Mouse (Mus musculus): ENCODE measurements around the gene Atf6.

The Atf6 gene

GRCm38 (mm10) chr1:170771437-170772003 lies 96.1 kb downstream of the Atf6 start:
- DNase-seq (ENCODE audit: low spot score): peak; percentile 42

DNA sequence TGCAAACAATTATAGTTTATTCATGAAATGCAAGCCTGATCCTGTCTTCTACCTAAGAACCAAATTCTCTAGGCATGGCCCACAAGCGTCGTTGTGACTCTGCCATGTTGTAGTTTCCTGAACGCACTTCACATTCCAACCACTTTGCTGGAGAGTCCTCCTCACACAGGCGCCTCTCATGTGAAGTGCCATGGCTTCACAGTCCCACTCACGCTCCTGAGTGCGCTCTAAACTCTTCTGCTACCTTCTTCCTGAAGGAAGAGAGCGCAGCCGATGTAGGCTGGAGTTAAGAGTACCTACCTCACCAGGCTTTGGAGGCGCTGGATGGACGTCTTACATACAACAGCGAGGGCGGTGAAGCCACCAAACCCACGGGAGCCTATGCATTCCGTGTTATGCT lies 96.9 kb downstream of the Atf6 start:
- DNase-seq (ENCODE audit: low spot score): peak; percentile 15

- no peak for DNase-seq (ENCODE audit: low spot score)
These were observed 100.6 kb downstream of the Atf6 start for GRCm38 (mm10) chr1:170766997-170767396.

DNA sequence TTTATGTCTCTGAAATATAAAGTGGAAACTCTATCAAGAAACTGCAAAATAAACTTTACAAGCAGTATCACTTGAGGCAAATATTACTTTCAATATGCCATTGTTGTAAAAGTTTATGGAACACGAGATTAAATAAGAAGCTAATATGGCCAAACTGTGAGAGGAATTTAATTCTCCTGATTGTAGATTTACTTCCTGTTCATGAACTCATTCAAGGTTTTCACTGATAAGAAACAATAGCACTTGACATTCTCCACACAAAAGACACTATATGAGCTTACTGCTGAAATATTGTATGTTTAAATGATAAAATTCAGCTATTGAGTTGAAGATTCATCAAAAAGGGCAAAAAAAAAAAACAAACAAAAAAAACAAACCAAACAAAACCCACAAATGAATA lies 102.8 kb downstream of the Atf6 start:
- DNase-seq (ENCODE audit: low spot score): no peak

GRCm38 (mm10) chr1:170761634-170762033 lies 105.9 kb downstream of the Atf6 start:
- DNase-seq (ENCODE audit: low spot score): no peak

- DNase-seq (ENCODE audit: low spot score): no peak
These were observed 114.0 kb downstream of the Atf6 start for GRCm38 (mm10) chr1:170753597-170753996.

DNA sequence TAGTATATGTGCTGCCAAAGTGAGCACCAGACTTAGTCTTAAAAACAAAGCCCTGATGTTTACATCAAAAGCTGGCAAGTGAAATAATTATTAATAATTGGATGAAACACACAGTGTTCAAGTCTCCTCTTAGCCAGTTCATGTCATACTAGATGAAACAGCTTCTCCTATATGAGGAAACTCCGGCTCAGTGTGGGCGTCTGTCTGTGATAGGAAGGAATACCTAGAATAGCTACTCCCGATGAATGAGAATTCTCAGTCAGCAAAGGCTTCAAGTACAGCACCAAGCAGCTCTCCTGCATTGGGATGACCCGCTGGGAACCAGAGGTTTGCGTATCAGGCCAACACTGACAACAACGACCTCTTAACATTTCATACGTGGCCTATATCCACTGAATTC lies 115.8 kb downstream of the Atf6 start:
- no peak for DNase-seq (ENCODE audit: low spot score)

DNA sequence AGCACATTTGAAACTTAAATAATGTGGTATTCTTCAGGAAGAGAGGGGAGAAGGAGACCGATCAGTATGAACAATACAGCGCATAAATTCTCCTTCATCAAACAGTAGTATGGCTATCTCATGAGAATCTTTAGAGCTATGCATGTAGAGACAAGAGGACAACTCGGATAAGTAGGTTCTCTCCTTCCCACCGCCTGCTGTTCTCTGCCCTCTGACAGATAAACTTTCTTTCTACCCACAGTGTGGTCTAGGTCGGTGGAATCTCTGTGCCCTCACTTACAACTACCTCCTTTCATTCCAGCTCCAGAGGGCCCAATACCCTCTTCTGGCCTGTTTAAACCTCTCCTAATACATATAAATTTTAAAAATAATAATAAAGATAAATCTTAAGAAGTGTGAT lies 121.0 kb downstream of the Atf6 start:
- no peak for DNase-seq (ENCODE audit: low spot score)

DNA sequence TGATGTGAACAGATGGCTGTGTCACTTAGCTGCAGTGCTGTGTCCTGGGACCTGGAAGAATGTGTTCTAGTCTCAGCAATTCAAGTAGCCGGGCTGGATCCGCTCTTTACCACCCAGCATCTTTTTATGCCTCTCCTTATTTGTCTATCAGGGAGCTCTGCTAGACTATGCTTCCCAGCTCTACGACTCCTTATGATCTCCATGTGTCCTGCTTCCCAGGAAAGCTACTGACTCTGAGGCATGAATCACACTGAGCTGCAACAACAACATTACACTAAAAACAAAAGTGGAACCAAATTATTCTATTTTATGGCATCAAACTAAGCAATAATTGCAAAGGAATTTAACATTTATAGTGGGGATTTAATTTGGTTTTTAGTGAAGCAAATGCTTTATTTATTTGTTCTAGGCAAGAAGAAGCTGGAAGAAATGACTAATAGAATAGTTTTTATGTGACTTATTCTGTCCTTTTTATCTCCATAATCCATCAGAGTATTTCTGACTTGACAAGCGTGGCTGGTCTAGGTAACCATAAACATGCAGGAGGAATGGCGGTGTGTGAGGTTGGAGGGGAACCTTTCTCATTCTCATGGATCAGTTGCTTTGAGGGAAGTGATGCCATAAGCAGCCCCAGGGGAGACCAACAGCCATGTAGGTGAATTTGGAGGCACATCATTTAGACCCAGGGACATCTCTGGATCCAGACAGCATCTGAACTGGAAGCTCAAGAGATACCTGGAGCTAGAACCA lies 125.9 kb downstream of the Atf6 start:
- no peak for DNase-seq (ENCODE audit: low spot score)

- DNase-seq (ENCODE audit: low spot score): no peak
These were observed 132.7 kb downstream of the Atf6 start for GRCm38 (mm10) chr1:170734866-170735265.

GRCm38 (mm10) chr1:170732596-170732890 lies 135.0 kb downstream of the Atf6 start:
- DNase-seq (ENCODE audit: low spot score): no peak

GRCm38 (mm10) chr1:170731865-170732595 lies 135.5 kb downstream of the Atf6 start:
- DNase-seq (ENCODE audit: low spot score): no peak

DNA sequence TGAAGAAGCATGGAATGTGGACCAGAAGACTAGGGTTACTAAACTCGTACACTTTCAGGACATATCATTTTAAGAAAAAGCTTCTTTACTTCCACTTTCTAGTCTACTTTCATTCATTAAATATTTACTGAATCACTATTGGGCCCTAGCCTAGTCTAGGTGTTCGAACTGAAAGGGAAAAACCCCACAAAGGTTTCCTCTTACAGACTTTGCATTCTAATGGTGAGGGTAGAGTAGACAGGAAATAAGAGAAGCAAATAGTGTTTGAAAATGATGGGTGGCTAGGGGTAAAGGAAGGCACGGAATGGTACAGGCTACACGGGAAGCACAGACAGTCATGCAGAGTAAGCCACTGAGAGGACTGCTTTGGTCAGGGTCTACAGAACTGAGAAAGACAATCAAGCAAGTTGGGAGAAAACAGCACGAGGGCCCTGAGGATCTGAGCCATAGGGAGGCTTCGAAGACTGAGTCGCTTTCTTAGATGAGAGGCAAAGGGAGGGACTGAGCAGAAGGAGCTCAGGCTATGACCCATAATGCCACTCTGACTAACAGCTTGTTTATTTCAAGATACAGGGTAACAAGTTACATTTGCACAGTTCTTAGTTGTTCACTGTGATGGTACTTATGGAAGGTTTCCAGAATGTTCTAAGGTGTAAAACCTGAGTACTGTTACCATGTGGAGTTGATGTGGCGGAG lies 138.2 kb downstream of the Atf6 start:
- DNase-seq (ENCODE audit: low spot score): no peak

DNA sequence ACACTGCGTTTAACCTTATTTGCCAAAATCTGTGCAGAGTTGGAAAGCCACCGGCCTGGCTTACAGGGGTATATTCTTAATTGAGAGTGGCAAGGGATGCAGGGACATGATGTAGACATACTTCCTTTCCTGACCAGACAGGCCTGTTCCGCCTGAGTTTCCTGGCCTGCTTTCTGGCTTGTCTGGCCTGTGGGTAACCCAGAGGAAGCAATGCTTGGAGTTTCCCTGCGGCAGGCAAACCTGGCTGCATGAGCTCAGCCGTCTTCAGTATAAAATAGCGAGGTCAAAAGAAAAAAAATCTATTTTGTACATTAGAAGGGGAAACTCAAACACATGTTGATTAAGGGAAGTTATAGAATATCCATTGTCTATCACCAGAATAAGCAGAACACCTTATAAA lies 139.0 kb downstream of the Atf6 start:
- no peak for DNase-seq (ENCODE audit: low spot score)

DNA sequence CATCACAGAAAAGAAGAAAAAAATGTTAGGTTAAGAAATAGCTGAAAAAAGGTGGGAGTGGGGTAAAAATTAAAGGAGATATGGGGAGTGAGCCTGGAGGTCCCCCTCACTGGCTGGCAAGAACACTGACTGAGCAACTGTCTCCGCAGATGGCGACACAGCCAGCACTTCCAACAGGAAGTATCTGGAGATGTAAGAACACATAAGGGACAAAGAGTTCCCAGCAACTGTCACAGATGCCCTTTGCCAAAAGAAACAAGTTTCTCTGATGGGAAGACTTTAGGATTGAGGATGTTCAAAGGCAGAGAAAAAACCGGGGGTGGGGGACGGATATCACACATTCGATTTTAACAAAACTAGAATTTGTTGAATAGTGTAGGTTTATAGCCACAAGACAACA lies 146.0 kb downstream of the Atf6 start:
- DNase-seq (ENCODE audit: low spot score): no peak

GRCm38 (mm10) chr1:170718133-170718810 lies 149.3 kb downstream of the Atf6 start:
- DNase-seq (ENCODE audit: low spot score): no peak

DNA sequence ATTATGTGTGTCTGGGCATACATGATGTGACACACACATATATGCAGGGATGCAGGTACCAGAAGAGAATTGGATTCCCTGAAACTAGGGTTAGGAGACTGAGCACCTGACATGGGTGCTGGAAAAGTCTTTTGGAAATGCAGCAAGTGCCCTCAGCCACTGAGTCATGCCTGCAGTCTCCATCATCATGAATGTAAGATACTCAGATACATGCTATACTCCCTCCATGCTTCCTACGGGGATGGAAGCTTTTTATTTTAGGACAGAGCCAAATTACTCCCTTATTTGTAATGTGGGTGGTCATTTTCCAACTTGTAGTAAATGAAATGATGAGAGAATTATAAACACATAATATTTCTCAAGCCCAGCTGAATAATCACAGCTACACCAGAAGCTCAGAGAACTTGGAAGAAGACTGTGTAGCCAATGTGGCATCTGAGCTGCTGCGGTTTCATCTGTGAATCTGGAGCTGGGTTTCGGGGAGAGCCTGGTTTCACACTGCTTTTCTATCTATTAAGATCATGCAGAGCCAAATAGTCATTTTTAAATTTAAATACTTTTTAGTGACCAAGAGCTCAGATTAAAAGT lies 150.2 kb downstream of the Atf6 start:
- DNase-seq (ENCODE audit: low spot score): no peak

DNA sequence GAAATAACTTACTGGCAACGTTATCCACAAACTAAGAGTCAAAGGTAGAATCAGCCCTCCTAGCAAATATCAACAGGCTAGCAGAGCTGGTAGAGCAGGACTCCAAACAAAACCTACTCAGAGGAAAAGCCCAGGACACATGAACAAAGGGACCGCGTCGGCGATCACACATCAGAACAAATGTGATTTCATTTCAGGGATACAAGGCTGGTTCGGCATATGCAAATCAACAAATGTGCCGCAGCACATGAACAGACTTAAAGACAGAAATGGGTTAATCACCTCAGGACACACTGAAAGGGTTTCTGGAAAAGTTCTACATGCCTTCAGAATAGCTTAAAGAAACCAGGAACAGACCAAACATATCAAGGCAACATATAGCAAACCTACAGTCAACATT lies 155.8 kb downstream of the Atf6 start:
- DNase-seq (ENCODE audit: low spot score): no peak

- DNase-seq (ENCODE audit: low spot score): no peak
These were observed 157.6 kb downstream of the Atf6 start for GRCm38 (mm10) chr1:170709969-170710368.

DNA sequence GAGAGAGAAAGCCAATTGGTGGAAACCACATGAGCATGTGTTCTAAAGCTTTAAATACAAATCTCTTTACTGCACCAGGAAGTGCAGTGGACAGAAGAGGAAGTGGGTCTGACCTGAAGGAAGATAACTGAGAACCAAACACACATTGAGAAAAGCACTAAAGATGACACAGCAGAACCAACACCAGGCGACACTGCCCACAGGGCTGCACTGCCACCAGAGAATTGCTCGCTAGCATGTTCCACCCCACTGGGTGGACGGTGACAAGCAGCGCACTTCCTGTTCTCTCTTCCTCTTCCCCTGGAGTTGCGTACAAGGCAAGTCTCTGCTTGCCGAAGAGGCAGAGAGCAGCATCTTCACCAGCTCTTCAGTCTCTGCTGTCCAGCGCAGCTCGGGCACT lies 158.1 kb downstream of the Atf6 start:
- no peak for DNase-seq (ENCODE audit: low spot score)

GRCm38 (mm10) chr1:170709034-170709433 lies 158.5 kb downstream of the Atf6 start:
- no peak for DNase-seq (ENCODE audit: low spot score)

- DNase-seq (ENCODE audit: low spot score): no peak
These were observed 161.5 kb downstream of the Atf6 start for GRCm38 (mm10) chr1:170706046-170706445.
